Mouse (Mus musculus): Measurements from ENCODE around the gene Gpx8. TPM values are rescaled to one million over a fixed set of nuclear protein-coding genes. Genes with fewer than 3 reads are reported as not detected.
A peak's percentile ranks its signal among the peaks of the same experiment; 100 is the strongest.

Gene Gpx8
- total and polyA plus RNA-seq, 2 experiments from 2014 or later = 16.2 to 37.5 TPM

DNA sequence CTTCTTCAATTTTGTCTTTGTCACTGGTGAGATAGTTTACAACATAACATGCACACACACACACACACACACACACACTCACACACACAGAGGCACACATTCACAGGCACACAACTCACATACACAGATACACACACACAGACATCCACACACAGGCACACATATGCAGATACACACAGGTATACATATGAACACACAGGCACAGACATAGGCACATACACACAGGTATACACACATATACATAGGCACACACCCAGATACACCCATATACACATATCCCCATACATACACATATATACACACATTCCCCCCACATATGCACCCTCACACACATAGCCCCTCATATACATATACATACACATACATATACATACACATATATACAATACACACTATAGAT is 808 bp upstream of the Gpx8 start:
- H3K4me2 ChIP-seq (ENCODE audit: low read depth, low read length, poor library complexity, severe bottlenecking) = peak overlapping the region; percentile 70; the same call in 1 of the 2 replicates
- TF ChIP-seq CTCF (IDR thresholded peaks at IDR 0.05) = no peak
- no peaks in the 10 kb centered on the region for H3K9me3 ChIP-seq (ENCODE audit: low read length)

GRCm38 (mm10) chr13:113045458-113046110 is 626 bp downstream of the Gpx8 start:
- H3K4me3 ChIP-seq (ENCODE audit: low read depth, low read length) = peak overlapping the region; percentile 45
- no peak for TF ChIP-seq CTCF (IDR thresholded peaks at IDR 0.05)
- WGBS = 13% methylated on average over 18 of the region's 18 CpGs
- H3K27me3 ChIP-seq (ENCODE audit: insufficient read depth, low read length) = no peaks in the 10 kb centered on the region
- ATAC-seq (ENCODE audit: low FRiP score) (no peak), DNase-seq (ENCODE audit: low spot score) (no peak)
- 0 out of 2 replicates have a peak overlapping the region, but pooled peaks have one; percentile 6 for H3K27ac ChIP-seq (ENCODE audit: low read depth, low read length)
- H3K4me1 ChIP-seq (ENCODE audit: insufficient read depth, low read length) = no peaks in the 10 kb centered on the region
- peak overlapping the region; percentile 70 for H3K4me2 ChIP-seq (ENCODE audit: low read depth, low read length, poor library complexity, severe bottlenecking)
- no peaks in the 10 kb centered on the region for H3K9me3 ChIP-seq (ENCODE audit: low read length)
- peak overlapping the region; percentile 50 for H3K9ac ChIP-seq (replicated peaks; ENCODE audit: low read length, poor library complexity, severe bottlenecking)
- H3K36me3 ChIP-seq (ENCODE audit: insufficient read depth, low read length) = no peaks in the 10 kb centered on the region

More for the DNA sequence above, 808 bp upstream of the Gpx8 start:
- ATAC-seq (ENCODE audit: low FRiP score) = peak; percentile 65
- Histone ChIP-seq H3K36me3 (ENCODE audit: insufficient read depth, low read length) (no peaks in the 10 kb centered on the region), H3K4me1 (ENCODE audit: insufficient read depth, low read length) (no peaks in the 10 kb centered on the region), H3K9ac (replicated peaks; ENCODE audit: low read length, poor library complexity, severe bottlenecking) (0 out of 2 replicates have a peak overlapping the region, but pooled peaks have one; percentile 8), H3K27me3 (ENCODE audit: insufficient read depth, low read length) (no peaks in the 10 kb centered on the region), H3K27ac (ENCODE audit: low read depth, low read length) (no peak overlapping the region), H3K4me3 (ENCODE audit: low read depth, low read length) (no peak overlapping the region)
- DNase-seq (ENCODE audit: low spot score) = no peak

DNA sequence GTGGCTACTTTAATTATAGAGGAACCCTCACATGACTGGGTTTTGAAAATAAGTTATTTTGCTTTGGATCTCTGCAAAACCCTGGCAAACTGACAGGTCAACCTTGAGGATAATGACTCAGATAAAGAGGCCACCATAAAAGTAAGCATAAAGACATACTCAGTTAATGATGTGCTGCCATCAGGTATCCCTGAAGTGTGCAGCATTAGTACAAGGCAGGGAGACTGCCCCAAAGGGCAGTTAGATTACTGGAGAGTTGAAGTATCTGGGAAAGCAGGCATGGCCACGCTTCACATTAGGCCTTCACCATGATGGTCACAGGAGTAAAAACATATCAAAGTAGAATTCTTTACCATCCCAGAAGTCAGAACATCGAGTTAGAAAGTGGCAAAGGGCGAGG is 1.3 kb downstream of the Gpx8 start:
- Histone ChIP-seq H3K4me2 (ENCODE audit: low read depth, low read length, poor library complexity, severe bottlenecking) (peak overlapping the region; percentile 70), H3K36me3 (ENCODE audit: insufficient read depth, low read length) (no peaks in the 10 kb centered on the region), H3K9ac (replicated peaks; ENCODE audit: low read length, poor library complexity, severe bottlenecking) (no peak overlapping the region), H3K4me3 (ENCODE audit: low read depth, low read length) (no peak overlapping the region), H3K27me3 (ENCODE audit: insufficient read depth, low read length) (no peaks in the 10 kb centered on the region), H3K27ac (ENCODE audit: low read depth, low read length) (no peak overlapping the region), H3K4me1 (ENCODE audit: insufficient read depth, low read length) (no peaks in the 10 kb centered on the region), H3K9me3 (ENCODE audit: low read length) (no peaks in the 10 kb centered on the region)
- 81% methylated on average over 3 of the region's 3 CpGs for WGBS
- no peak for DNase-seq (ENCODE audit: low spot score)
- ATAC-seq (ENCODE audit: low FRiP score) = no peak
- no peak for TF ChIP-seq CTCF (IDR thresholded peaks at IDR 0.05)

DNA sequence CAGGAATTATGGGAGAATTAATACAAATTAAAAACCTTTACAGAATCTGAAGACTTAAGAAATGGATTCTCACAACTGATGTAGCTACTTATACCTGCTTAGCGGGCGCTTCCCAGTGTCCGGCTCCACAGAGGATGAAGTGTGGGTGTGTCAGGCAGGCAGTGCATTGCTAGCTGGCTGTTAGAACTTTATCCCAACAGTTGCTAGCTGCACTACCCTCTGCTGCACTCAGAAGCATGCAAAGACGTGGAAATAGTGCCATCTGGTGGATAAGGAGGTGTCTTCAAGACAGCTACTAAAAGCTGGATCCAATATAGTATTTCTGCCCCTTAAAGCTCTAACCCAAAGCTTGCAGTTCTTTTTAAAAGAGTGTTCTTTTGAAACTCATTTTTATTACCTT is 10.4 kb downstream of the Gpx8 start:
- Histone ChIP-seq H3K4me1 (ENCODE audit: insufficient read depth, low read length) (0 out of 2 replicates have a peak, but pooled peaks cover 5% of the 10 kb centered on the region), H3K9ac (replicated peaks; ENCODE audit: low read length, poor library complexity, severe bottlenecking) (no peak overlapping the region), H3K4me2 (ENCODE audit: low read depth, low read length, poor library complexity, severe bottlenecking) (peak overlapping the region; percentile 78), H3K36me3 (ENCODE audit: insufficient read depth, low read length) (no peaks in the 10 kb centered on the region), H3K27ac (ENCODE audit: low read depth, low read length) (no peak overlapping the region), H3K4me3 (ENCODE audit: low read depth, low read length) (peak overlapping the region; percentile 44), H3K27me3 (ENCODE audit: insufficient read depth, low read length) (peaks cover 4% of the 10 kb centered on the region; the same call in 1 of the 2 replicates), H3K9me3 (ENCODE audit: low read length) (no peaks in the 10 kb centered on the region)
- WGBS = 0% methylated on average over 4 of the region's 4 CpGs
- DNase-seq (ENCODE audit: low spot score) = peak; percentile 95
- peak; percentile 71; the same call in 1 of the 2 replicates for ATAC-seq (ENCODE audit: low FRiP score)
- TF ChIP-seq CTCF (IDR thresholded peaks at IDR 0.05) = peak; percentile 93

- H3K9ac ChIP-seq (replicated peaks; ENCODE audit: low read length, poor library complexity, severe bottlenecking) = peak within 1 kb of the TSS; percentile 34
- no peaks in the 10 kb centered on the region for H3K9me3 ChIP-seq (ENCODE audit: low read length)
- peaks cover 4% of the 10 kb centered on the region; the same call in 1 of the 2 replicates for H3K27me3 ChIP-seq (ENCODE audit: insufficient read depth, low read length)
- H3K4me1 ChIP-seq (ENCODE audit: insufficient read depth, low read length) = 0 out of 2 replicates have a peak, but pooled peaks cover 5% of the 10 kb centered on the region
- H3K27ac ChIP-seq (ENCODE audit: low read depth, low read length) = no peak within 1 kb of the TSS
- WGBS = 1% methylated on average over 46 of the region's 46 CpGs
- H3K4me3 ChIP-seq (ENCODE audit: low read depth, low read length) = peak within 1 kb of the TSS; percentile 44
- DNase-seq (ENCODE audit: low spot score) (peak; percentile 9), ATAC-seq (ENCODE audit: low FRiP score) (no peak)
- H3K4me2 ChIP-seq (ENCODE audit: low read depth, low read length, poor library complexity, severe bottlenecking) = peak within 1 kb of the TSS; percentile 78
- H3K36me3 ChIP-seq (ENCODE audit: insufficient read depth, low read length) = no peaks in the 10 kb centered on the region
- no peak for TF ChIP-seq CTCF (IDR thresholded peaks at IDR 0.05)
These were observed 11.2 kb downstream of the Gpx8 start, which contains the start of gene Cdc20b for GRCm38 (mm10) chr13:113034950-113035421. Cdc20b (plus strand) TSS chr13:113035111.

DNA sequence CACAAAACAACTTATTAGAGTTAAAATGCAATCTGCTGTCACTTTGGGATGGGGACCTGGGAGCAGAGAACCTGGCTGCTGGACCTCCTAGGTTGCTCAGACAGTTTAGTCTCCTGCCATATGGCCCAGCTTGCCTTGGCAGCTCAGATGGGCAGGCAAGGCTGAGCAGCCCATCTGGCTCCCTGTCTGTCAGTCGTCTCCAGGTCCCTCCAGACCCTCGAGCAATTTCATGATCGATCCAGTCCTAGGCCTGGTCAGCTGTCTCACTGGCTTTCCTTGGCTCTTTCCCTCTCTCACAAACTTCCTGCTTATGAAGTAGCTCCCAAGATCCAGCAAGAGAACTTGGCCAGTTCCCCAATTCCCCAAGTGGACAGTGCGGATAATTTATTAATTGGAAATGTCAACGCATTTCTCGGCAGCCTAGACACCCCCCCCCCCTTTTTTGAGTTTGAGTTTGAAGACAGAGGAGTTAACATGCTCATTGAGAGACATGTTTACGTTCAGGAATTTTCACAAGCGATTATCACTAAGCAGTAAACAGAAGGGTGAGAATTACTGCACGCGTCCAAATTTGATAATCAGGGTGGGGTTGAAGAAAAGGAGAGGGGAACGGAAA is 11.8 kb downstream of the Gpx8 start:
- H3K4me2 ChIP-seq (ENCODE audit: low read depth, low read length, poor library complexity, severe bottlenecking) = peak overlapping the region; percentile 78
- no peaks in the 10 kb centered on the region for H3K9me3 ChIP-seq (ENCODE audit: low read length)
- H3K27ac ChIP-seq (ENCODE audit: low read depth, low read length) = no peak overlapping the region
- no peak overlapping the region for H3K9ac ChIP-seq (replicated peaks; ENCODE audit: low read length, poor library complexity, severe bottlenecking)
- H3K4me1 ChIP-seq (ENCODE audit: insufficient read depth, low read length) = 0 out of 2 replicates have a peak, but pooled peaks cover 5% of the 10 kb centered on the region
- H3K27me3 ChIP-seq (ENCODE audit: insufficient read depth, low read length) = peaks cover 4% of the 10 kb centered on the region; the same call in 1 of the 2 replicates
- TF ChIP-seq CTCF (IDR thresholded peaks at IDR 0.05) = no peak
- ATAC-seq (ENCODE audit: low FRiP score) = no peak
- 3% methylated on average over 11 of the region's 11 CpGs for WGBS
- DNase-seq (ENCODE audit: low spot score) = peak; percentile 35
- no peaks in the 10 kb centered on the region for H3K36me3 ChIP-seq (ENCODE audit: insufficient read depth, low read length)
- peak overlapping the region; percentile 44 for H3K4me3 ChIP-seq (ENCODE audit: low read depth, low read length)

Data from midbrain, postnatal 0 days (tissue).